ENCODE assay signal across 10 mouse cellular contexts in the genomic region with DNA sequence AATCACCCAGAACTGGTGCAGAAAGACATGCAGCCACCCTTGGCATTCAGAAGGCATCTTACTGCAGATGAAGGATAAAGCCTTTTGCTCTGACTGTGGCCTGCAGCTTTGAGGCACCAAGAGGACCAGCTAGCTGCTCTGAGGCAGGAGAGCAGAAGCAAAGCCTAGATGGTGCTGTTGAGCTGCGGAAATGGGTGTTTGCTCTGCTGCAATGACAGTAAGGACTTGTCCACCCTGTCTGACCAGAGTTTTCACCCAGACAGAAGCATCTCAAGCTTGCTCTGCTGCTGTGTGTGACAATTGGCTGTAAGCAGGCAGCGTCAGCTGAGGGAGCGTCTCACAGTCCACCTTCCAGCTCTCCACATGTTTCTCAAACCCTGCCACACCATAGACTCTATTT. TPM values are rescaled to one million over a fixed set of nuclear protein-coding genes. Genes with fewer than 3 reads are reported as not detected.
DNase-seq lines count a peak whose midpoint lies in the region; ATAC-seq and TF ChIP-seq lines count a peak whose summit lies in the region.
"Not testable (repeated sequence)": the region's sequence is repeated elsewhere in the genome, so short reads cannot be mapped to it uniquely, and the experiment has no call there.
"Had no signal": no experiment of that assay in that cellular context is flagged by ENCODE, and none has a peak within 500 bp of the region (broad histone marks: within the 10 kb centered on the region; RNA-seq: fewer than 3 reads in every experiment).

No protein-coding gene starts in this region.

- H3K9ac ChIP-seq in embryonic facial prominence, embryonic 11.5 days (replicated peaks; ENCODE audit: low read length); kidney, embryonic 16.5 days (replicated peaks; ENCODE audit: low read length): not testable (repeated sequence)

- not testable (repeated sequence) for H3K4me3 ChIP-seq in bone marrow, adult 2 months (replicated peaks; ENCODE audit: control insufficient read depth, low read depth, low read length); embryonic facial prominence, embryonic 11.5 days (ENCODE audit: low read depth, low read length); kidney, embryonic 16.5 days (ENCODE audit: low read length)

- not testable (repeated sequence) for H3K9me3 ChIP-seq in embryonic facial prominence, embryonic 11.5 days (replicated peaks; ENCODE audit: control insufficient read depth, low read length); kidney, embryonic 16.5 days (ENCODE audit: low read length)

- H3K27me3 ChIP-seq in embryonic facial prominence, embryonic 11.5 days (ENCODE audit: control insufficient read depth, insufficient read depth, low read length); kidney, embryonic 16.5 days (ENCODE audit: insufficient read depth, low read length): not testable (repeated sequence)

- H3K4me2 ChIP-seq in embryonic facial prominence, embryonic 11.5 days (ENCODE audit: low read depth, low read length); kidney, embryonic 16.5 days (replicated peaks; ENCODE audit: low read depth, low read length): not testable (repeated sequence)

- DNase-seq in 3T3-L1 (ENCODE audit: low read depth, low spot score), result peak; percentile 41
- peak; percentile 7 for DNase-seq in embryonic facial prominence, embryonic 11.5 days (ENCODE audit: low spot score)
- peak; percentile 5 to 21 for DNase-seq in heart, adult 18-20 months
- peak; percentile 4 to 23 for DNase-seq in left cerebral cortex, postnatal 10 days (ENCODE audit: extremely low spot score in 1 of 2, low spot score in 2 of 2)
- peak; percentile 14 for DNase-seq in right cerebral cortex, postnatal 25 days

- not testable (repeated sequence) for H3K4me1 ChIP-seq in bone marrow, adult 2 months (ENCODE audit: control insufficient read depth, insufficient read depth, low read length); embryonic facial prominence, embryonic 11.5 days (ENCODE audit: control insufficient read depth, insufficient read depth, low read length); kidney, embryonic 16.5 days (ENCODE audit: insufficient read depth, low read length)

- H3K27ac ChIP-seq in bone marrow, adult 2 months (ENCODE audit: control insufficient read depth, insufficient read depth, low read depth, low read length, poor library complexity); embryonic facial prominence, embryonic 11.5 days (replicated peaks; ENCODE audit: low read depth, low read length); kidney, embryonic 16.5 days (ENCODE audit: low read length): not testable (repeated sequence)

- not testable (repeated sequence) for ATAC-seq in embryonic facial prominence, embryonic 11.5 days (replicated peaks; ENCODE audit: insufficient number of reproducible peaks, low FRiP score, low TSS enrichment, low read depth)
- ATAC-seq in kidney, embryonic 16.5 days (ENCODE audit: low FRiP score, low TSS enrichment), result peak; percentile 54; the same call in 1 of the 2 replicates
- ATAC-seq in megakaryocyte, adult 5-6 weeks (ENCODE audit: poor library complexity, severe bottlenecking), result peak; percentile 67

- peak; percentile 40 for TF ChIP-seq CTCF in bone marrow, adult 2 months (IDR thresholded peaks at IDR 0.05; ENCODE audit: control insufficient read depth, insufficient read depth, low read length)

- 83% methylated on average over 3 of the region's 3 CpGs for WGBS in bone marrow, adult 2 months
- WGBS in embryonic facial prominence, embryonic 11.5 days, result 59% methylated on average over 3 of the region's 3 CpGs
- WGBS in kidney, embryonic 16.5 days, result 43% methylated on average over 3 of the region's 3 CpGs

- not testable (repeated sequence) for H3K36me3 ChIP-seq in embryonic facial prominence, embryonic 11.5 days (replicated peaks; ENCODE audit: control insufficient read depth, insufficient read depth, low read depth, low read length); kidney, embryonic 16.5 days (ENCODE audit: insufficient read depth, low read length)

- intact Hi-C loops in left cerebral cortex, postnatal 10 days (cut with DNase I), result not testable (repeated sequence)

- not testable (repeated sequence) for TF ChIP-seq POLR2A in bone marrow, adult 2 months (IDR thresholded peaks at IDR 0.05; ENCODE audit: borderline replicate concordance, control insufficient read depth, low read depth, low read length)

RNA-seq across cellular contexts. Expression of a gene that starts 10.7 kb away (rescaled TPM):
- 3.3 and 10.0 TPM in 2 replicates for polyA plus RNA-seq in bone marrow, adult 2 months (2011; ENCODE audit: insufficient read depth, insufficient read length, low replicate concordance, missing spikeins)
- 0.25 TPM in 1 of 2 replicates, not detected in the other for polyA plus RNA-seq in embryonic facial prominence, embryonic 11.5 days (2014; fragmentation: Nextera tagmentation; extraction: Ambion mirVana)
- total RNA-seq in heart, adult 18-20 months (2021), result under 1 TPM; 0.77 to 0.98 TPM
- polyA plus RNA-seq in kidney, embryonic 16.5 days (2015; fragmentation: Nextera tagmentation; extraction: Ambion mirVana), result 0.51 and 1.2 TPM in 2 replicates
- not detected for total RNA-seq in left cerebral cortex, postnatal 10 days (2021)
- 28.6 and 31.1 TPM in 2 replicates for total RNA-seq in megakaryocyte, adult 5-6 weeks (2015)
- 38.6 and 43.7 TPM in 2 replicates for total RNA-seq in megakaryocyte, adult 5-6 weeks (2017)
- polyA plus RNA-seq: hindbrain, embryonic 12.5 days; neural tube, embryonic 14.5 days had no signal

RNA-seq across cellular contexts. Expression of a gene that starts 33.2 kb away (rescaled TPM):
- 1.0 and 1.2 TPM in 2 replicates for polyA plus RNA-seq in bone marrow, adult 2 months (2011; ENCODE audit: insufficient read depth, insufficient read length, low replicate concordance, missing spikeins)
- not detected in 2 replicates for polyA plus RNA-seq in embryonic facial prominence, embryonic 11.5 days (2014; fragmentation: Nextera tagmentation; extraction: Ambion mirVana)
- total RNA-seq in heart, adult 18-20 months (2021), result under 1 TPM; 0.35 to 0.46 TPM
- polyA plus RNA-seq in kidney, embryonic 16.5 days (2015; fragmentation: Nextera tagmentation; extraction: Ambion mirVana), result 0.11 TPM in 1 of 2 replicates, not detected in the other
- total RNA-seq in left cerebral cortex, postnatal 10 days (2021), result not detected
- total RNA-seq in megakaryocyte, adult 5-6 weeks (2015), result 7.3 and 8.0 TPM in 2 replicates
- total RNA-seq in megakaryocyte, adult 5-6 weeks (2017), result 7.5 and 9.8 TPM in 2 replicates
- polyA plus RNA-seq: hindbrain, embryonic 12.5 days; neural tube, embryonic 14.5 days had no signal

RNA-seq across cellular contexts. Expression of a gene that starts 34.8 kb away (rescaled TPM):
- 3.8 and 8.3 TPM in 2 replicates for polyA plus RNA-seq in bone marrow, adult 2 months (2011; ENCODE audit: insufficient read depth, insufficient read length, low replicate concordance, missing spikeins)
- 0.61 and 0.79 TPM in 2 replicates for polyA plus RNA-seq in embryonic facial prominence, embryonic 11.5 days (2014; fragmentation: Nextera tagmentation; extraction: Ambion mirVana)
- total RNA-seq in heart, adult 18-20 months (2021), result 1 to 10 TPM; 5.0 to 5.6 TPM
- 0.91 and 1.3 TPM in 2 replicates for polyA plus RNA-seq in kidney, embryonic 16.5 days (2015; fragmentation: Nextera tagmentation; extraction: Ambion mirVana)
- total RNA-seq in left cerebral cortex, postnatal 10 days (2021), result under 1 TPM; 0.47 to 0.51 TPM
- 8.1 and 12.3 TPM in 2 replicates for total RNA-seq in megakaryocyte, adult 5-6 weeks (2015)
- 17.4 and 20.1 TPM in 2 replicates for total RNA-seq in megakaryocyte, adult 5-6 weeks (2017)

Comparison
In these comparisons a context has a peak if more than half of its experiments do, and no peak if none do; other contexts are left out.
1. RNA of a gene that starts 10.7 kb away (total RNA-seq): 28.6 to 43.7 TPM in megakaryocyte, adult 5-6 weeks; 0.77 to 0.98 TPM in heart, adult 18-20 months and not detected in left cerebral cortex, postnatal 10 days; every median in the first group is over 10 times any median in the second.
2. RNA of a gene that starts 33.2 kb away (total RNA-seq): 7.3 to 9.8 TPM in megakaryocyte, adult 5-6 weeks; 0.35 to 0.46 TPM in heart, adult 18-20 months and not detected in left cerebral cortex, postnatal 10 days; every median in the first group is over 4 times any median in the second.
3. Peak in every context shown above with its lines, with median percentiles within 50 percentile points of each other: DNase-seq.